Mouse (Mus musculus) heart, postnatal 0 days (tissue): ENCODE data around the gene Gm5788.
"Not testable (repeated sequence)": the region's sequence is repeated elsewhere in the genome, so short reads cannot be mapped to it uniquely, and the experiment has no call there.

ENCODE experiments used
- CTCF ChIP-seq: IDR thresholded peaks from 2 replicates; pipeline ENCODE4 v1.5.1; 2016; ENCODE audit warnings: antibody characterized with exemption, control low read depth, low read depth
- EP300 ChIP-seq: IDR thresholded peaks from 2 replicates; pipeline ENCODE4 v1.6.1; 2016; ENCODE audit warnings: antibody characterized with exemption, low read depth

DNA sequence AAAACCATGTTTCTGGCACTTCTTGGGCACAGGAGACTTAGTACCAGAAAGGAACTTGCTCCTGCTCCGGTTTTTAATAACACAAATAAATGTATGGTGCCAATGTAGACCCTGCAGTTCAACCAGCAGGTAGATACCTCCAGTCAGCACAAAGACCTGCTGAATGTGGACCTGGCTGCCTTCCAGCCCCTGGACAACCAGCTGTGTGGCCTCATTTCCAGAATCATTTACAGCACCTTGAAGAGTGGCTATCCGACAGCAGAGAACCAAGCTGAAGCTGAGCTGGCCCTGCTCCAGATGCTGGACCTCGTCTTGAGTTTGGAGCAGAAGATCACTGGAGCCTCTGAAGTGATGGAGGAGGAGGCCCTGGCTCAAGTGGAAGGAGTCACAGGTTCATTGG is 25.1 kb downstream of the Gm5788 start:
- not testable (repeated sequence) for TF ChIP-seq EP300, CTCF
